Mouse (Mus musculus) kidney, adult 9 months (tissue): ENCODE results near the gene Catsper4.

Experiments
- DNase-seq: peaks from one replicate; pipeline ENCODE4 v3.0.0; 2022

Catsper4 gene

DNA sequence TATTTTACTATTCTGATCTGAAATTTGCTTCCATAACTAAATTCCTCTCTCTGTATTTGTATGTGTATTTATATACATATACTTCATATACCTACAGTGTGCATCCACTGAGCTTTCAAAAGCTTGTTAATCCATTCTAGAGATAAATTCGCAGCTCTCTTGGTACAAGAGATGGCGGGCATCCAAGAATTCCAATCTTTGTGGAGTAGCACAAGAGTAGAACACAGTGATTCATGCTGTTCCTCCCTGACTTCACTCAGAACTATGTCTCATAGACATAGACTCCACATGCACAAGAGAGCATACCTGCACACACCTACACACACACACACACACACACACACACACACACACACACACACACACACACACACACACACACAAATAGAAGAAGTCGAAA, 54.8 kb downstream of the Catsper4 start:
- no peak for DNase-seq

- no peak for DNase-seq
Measured at GRCm38 (mm10) chr4:134166906-134167305, 60.3 kb downstream of the Catsper4 start.

DNA sequence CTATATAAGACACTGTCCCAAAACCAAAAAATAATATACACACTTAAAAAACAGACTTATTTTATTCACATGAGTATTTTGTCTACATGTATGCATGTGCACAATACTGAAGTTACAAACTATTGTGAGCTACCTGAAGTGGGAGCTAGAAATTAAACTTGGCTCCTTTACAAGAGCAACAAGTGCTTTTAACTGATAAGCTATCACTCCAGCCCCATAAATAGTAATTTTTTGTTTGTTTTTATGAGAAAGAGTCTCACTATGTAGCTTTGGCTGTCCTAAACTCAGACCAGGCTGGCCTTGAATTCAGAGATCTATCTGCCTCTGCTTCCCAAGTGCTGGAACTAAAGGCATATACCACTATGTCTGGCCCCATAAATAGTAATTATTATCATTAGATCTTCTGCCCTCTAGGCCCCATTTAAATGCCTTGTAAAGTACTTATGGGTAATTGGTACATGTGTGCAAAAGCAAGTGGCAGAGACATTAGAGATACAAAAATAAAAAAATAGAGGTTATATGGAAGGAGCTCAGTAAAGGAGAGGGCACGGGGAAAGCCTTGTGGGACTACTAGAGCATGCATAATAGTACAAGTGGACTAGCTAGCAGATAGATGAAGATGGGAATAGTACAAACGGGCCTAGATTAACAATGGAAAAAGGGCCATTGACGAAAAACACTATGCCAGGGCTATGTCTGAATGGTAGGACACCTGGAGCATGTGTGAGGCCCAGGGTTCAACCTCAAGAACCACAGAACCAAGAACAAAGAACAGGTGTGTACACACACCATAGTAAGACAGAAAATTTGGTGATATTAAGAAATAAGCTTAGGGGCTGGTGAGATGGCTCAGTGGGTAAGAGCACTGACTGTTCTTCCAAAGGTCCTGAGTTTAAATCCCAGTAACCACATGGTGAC, 61.4 kb downstream of the Catsper4 start:
- DNase-seq: no peak

- no peak for DNase-seq
Measured at GRCm38 (mm10) chr4:134165024-134165423, 62.2 kb downstream of the Catsper4 start.

DNA sequence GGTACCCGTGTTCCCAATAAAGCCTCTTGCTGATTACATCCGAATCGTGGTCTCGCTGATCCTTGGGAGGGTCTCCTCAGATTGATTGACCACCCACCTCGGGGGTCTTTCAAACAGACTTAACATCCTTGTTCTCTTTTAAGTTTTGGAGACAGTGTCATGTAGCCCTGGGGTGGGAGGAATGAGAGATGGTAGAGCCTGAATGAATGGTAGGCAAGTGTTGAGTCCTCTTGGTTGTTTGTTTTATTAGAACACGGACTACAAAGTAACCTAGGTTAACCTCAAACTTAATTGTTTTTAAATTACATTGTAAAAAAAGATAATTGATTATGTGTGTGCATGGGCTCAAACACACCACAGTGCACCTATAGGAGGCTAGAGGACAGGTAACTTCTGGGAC, 62.6 kb downstream of the Catsper4 start:
- no peak for DNase-seq
